ENCODE assay signal across 8 mouse cellular contexts in the genomic region with DNA sequence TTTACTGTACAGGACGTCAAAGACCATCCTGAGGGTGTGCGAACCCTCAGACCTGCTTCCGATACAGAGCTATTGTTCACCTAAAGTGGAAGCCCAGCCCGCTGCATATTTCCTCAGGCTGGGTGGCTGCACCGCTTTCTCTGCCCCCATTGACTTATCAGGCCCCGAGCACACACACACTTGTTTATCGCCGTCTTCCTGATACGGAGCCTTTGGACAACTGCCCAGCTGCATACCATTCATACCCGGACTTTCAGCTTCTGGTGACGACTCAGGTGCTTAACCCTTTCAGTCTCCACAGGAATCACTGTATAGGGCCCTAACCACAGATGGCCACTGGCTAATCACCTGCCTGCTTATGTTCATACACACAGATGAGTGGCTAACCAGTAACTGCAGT.
DNase-seq lines count a peak whose midpoint lies in the region; ATAC-seq lines count a peak whose summit lies in the region.

No protein-coding gene starts in this region.

- WGBS in heart, embryonic 12.5 days: 2% methylated on average over 11 of the region's 11 CpGs

- H3K9me3 ChIP-seq in heart, embryonic 12.5 days (replicated peaks): no peaks in the 10 kb centered on the region

- peak; percentile 91 for ATAC-seq in heart, embryonic 12.5 days (ENCODE audit: insufficient number of reproducible peaks, low FRiP score)
- peak; percentile 88 for ATAC-seq in megakaryocyte progenitor cell, adult 5-6 weeks (replicated peaks; ENCODE audit: poor library complexity)
- no peak; the same call in 1 of the 2 replicates for ATAC-seq in granulocyte monocyte progenitor cell, adult 5-6 weeks (replicated peaks; ENCODE audit: poor library complexity, severe bottlenecking)

- no peak overlapping the region for H3K9ac ChIP-seq in heart, embryonic 12.5 days

- H3K27me3 ChIP-seq in heart, embryonic 12.5 days (replicated peaks): no peaks in the 10 kb centered on the region

- H3K27ac ChIP-seq in heart, embryonic 12.5 days (ENCODE audit: poor library complexity, severe bottlenecking): peak overlapping the region; percentile 52

- H3K36me3 ChIP-seq in heart, embryonic 12.5 days: no peaks in the 10 kb centered on the region

- peaks cover 44% of the 10 kb centered on the region for H3K4me1 ChIP-seq in heart, embryonic 12.5 days (replicated peaks)

- peak overlapping the region; percentile 26 for H3K4me2 ChIP-seq in heart, embryonic 12.5 days

- no peak overlapping the region for H3K4me3 ChIP-seq in heart, embryonic 12.5 days

- DNase-seq in adrenal gland, adult (ENCODE audit: inconsistent age in 2 of 2, low spot score in 1 of 2): peak; percentile 42 to 68
- DNase-seq in adrenal gland, postnatal 4 days (ENCODE audit: low spot score in 2 of 2): no peak
- peak; percentile 36 for DNase-seq in adrenal gland, adult 8-10 months
- peak; percentile 83 to 84 for DNase-seq in kidney, postnatal 36 days
- no peak for DNase-seq in frontal cortex, adult 2 months (ENCODE audit: extremely low spot score in 1 of 2, low spot score in 1 of 2)

Comparison
In these comparisons a context has a peak if more than half of its experiments do, and no peak if none do; other contexts are left out.
1. DNase-seq: peak in adrenal gland, adult (2 of 2), adrenal gland, adult 8-10 months (single experiment) and kidney, postnatal 36 days (2 of 2); none in adrenal gland, postnatal 4 days (0 of 2) and frontal cortex, adult 2 months (0 of 2).